ENCODE assay signal across 8 mouse cellular contexts in the genomic region with DNA sequence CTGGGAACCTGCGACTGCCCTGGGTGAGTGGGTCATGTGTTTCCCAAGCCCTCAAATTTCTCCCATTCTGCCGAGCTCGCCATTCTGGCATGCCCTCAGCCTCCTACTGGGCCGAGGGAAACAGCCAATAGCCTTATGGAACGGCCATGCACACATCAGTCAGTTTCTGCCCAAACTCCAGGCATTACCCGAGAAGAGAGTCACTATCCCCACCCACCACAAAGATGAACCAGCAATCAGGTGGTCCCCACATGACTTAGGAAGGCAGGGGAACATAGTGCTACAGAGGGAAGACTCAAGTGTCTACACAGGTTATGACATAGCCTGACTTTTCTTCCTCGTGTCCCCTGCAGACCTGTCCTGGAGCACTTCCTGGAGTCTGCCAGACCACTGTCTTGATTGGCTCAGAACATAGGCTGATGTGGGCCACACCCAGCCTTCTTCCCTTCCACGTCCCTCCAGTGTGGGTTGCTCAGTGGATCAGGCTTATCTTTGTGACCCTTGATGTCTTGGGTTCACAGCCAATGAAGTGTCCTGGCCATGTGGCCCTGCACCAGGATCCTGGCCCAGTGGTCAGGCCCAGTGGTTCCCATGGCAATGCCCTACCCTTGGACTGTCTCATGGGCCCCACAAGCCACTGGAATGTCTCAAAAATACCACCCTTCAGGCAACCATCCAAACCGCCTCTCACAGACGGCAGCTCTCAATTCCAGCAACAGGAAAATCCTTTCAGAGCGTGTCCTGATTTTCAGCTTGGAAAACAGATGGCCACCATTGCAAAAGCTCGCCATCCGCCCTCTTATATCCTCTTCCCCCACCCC. TPM values are rescaled to one million over a fixed set of nuclear protein-coding genes. Genes with fewer than 3 reads are reported as not detected.
DNase-seq lines count a peak whose midpoint lies in the region; ATAC-seq and TF ChIP-seq lines count a peak whose summit lies in the region.

No protein-coding gene starts in this region.

- no peak for ATAC-seq in hindbrain, embryonic 12.5 days (ENCODE audit: low FRiP score)

- peak; percentile 81 for DNase-seq in adrenal gland, adult 2 months
- DNase-seq in adrenal gland, postnatal 4 days (ENCODE audit: low spot score in 2 of 2), result no peak
- DNase-seq in left cerebral cortex, postnatal 4 days, result peak; percentile 61
- DNase-seq in thymus, postnatal 0 days (ENCODE audit: low spot score), result no peak

- H3K36me3 ChIP-seq in C2C12 (ENCODE audit: control insufficient read depth, insufficient read depth), result no peaks in the 10 kb centered on the region
- H3K36me3 ChIP-seq in hindbrain, embryonic 12.5 days, result no peaks in the 10 kb centered on the region

- H3K27me3 ChIP-seq in C2C12 (ENCODE audit: control insufficient read depth, insufficient read depth, insufficient read length), result no peaks in the 10 kb centered on the region
- H3K27me3 ChIP-seq in hindbrain, embryonic 12.5 days, result no peaks in the 10 kb centered on the region

- H3K9me3 ChIP-seq in hindbrain, embryonic 12.5 days (replicated peaks), result no peaks in the 10 kb centered on the region

- TF ChIP-seq POLR2A in embryonic fibroblast, embryonic 13.5 days (IDR thresholded peaks at IDR 0.05; ENCODE audit: low read depth, low read length), result no peak
- no peak for TF ChIP-seq POLR2A in olfactory bulb, adult 2 months (IDR thresholded peaks at IDR 0.05; ENCODE audit: insufficient read depth, low read depth, low read length)

- H3K4me3 ChIP-seq in C2C12 (ENCODE audit: insufficient read depth, poor library complexity, severe bottlenecking), result no peak overlapping the region
- no peak overlapping the region for H3K4me3 ChIP-seq in embryonic fibroblast, embryonic 13.5 days (ENCODE audit: insufficient read depth, low read length)
- H3K4me3 ChIP-seq in hindbrain, embryonic 12.5 days, result no peak overlapping the region
- no peak overlapping the region for H3K4me3 ChIP-seq in olfactory bulb, adult 2 months (ENCODE audit: insufficient read depth, low read depth, low read length)

- H3K27ac ChIP-seq in embryonic fibroblast, embryonic 13.5 days (ENCODE audit: insufficient read depth, low read length), result peak overlapping the region; percentile 98
- 0 out of 2 replicates have a peak overlapping the region, but pooled peaks have one; percentile 12 for H3K27ac ChIP-seq in hindbrain, embryonic 12.5 days
- H3K27ac ChIP-seq in olfactory bulb, adult 2 months (ENCODE audit: insufficient read depth, low read depth, low read length), result peak overlapping the region; percentile 2; the same call in 1 of the 2 replicates

- no peak overlapping the region for H3K9ac ChIP-seq in hindbrain, embryonic 12.5 days

- H3ac ChIP-seq in C2C12 (ENCODE audit: control insufficient read depth, insufficient read length, low read depth), result peak overlapping the region; percentile 25

- peaks cover 6% of the 10 kb centered on the region for H3K79me2 ChIP-seq in C2C12 (ENCODE audit: control insufficient read depth, insufficient read depth)

- H3K79me3 ChIP-seq in C2C12 (ENCODE audit: low read depth), result no peaks in the 10 kb centered on the region

- no peak overlapping the region for H3K4me2 ChIP-seq in hindbrain, embryonic 12.5 days (replicated peaks)

- TF ChIP-seq CTCF in C2C12 (IDR thresholded peaks at IDR 0.05; ENCODE audit: control insufficient read depth, insufficient read depth, insufficient read length), result no peak
- TF ChIP-seq CTCF in embryonic fibroblast, embryonic 13.5 days (IDR thresholded peaks at IDR 0.05; ENCODE audit: borderline replicate concordance, insufficient read depth, low read length), result no peak
- TF ChIP-seq CTCF in olfactory bulb, adult 2 months (IDR thresholded peaks at IDR 0.05; ENCODE audit: insufficient read depth, low read depth, low read length), result no peak

- peaks cover 10% of the 10 kb centered on the region; the same call in 1 of the 2 replicates for H3K4me1 ChIP-seq in embryonic fibroblast, embryonic 13.5 days (ENCODE audit: control insufficient read depth, insufficient read depth, low read length)
- H3K4me1 ChIP-seq in hindbrain, embryonic 12.5 days, result peaks cover 59% of the 10 kb centered on the region
- H3K4me1 ChIP-seq in olfactory bulb, adult 2 months (ENCODE audit: control insufficient read depth, insufficient read depth, low read length), result peaks cover 47% of the 10 kb centered on the region

- intact Hi-C loops in left cerebral cortex, postnatal 4 days (cut with DNase I), result no loop called here

- 55% methylated on average over 13 of the region's 13 CpGs for WGBS in hindbrain, embryonic 12.5 days
- 57% methylated on average over 13 of the region's 13 CpGs for WGBS in olfactory bulb, adult 2 months

TF ChIP-seq in C2C12, 6 proteins besides CTCF, POLR2A, EP300 and RAD21:
- TF ChIP-seq CEBPB (IDR thresholded peaks at IDR 0.05; ENCODE audit: low read depth) (peak; percentile 53), MAX (IDR thresholded peaks at IDR 0.05) (peak; percentile 70), FOSL1 (IDR thresholded peaks at IDR 0.05; ENCODE audit: insufficient read depth, low read length, poor library complexity, severe bottlenecking) (no peak), MYOD1 (IDR thresholded peaks at IDR 0.05; ENCODE audit: control insufficient read depth, insufficient read length, low read depth) (peak; percentile 23), USF1 (IDR thresholded peaks at IDR 0.05; ENCODE audit: low read depth) (peak; percentile 47), MYOG (IDR thresholded peaks at IDR 0.05; ENCODE audit: control insufficient read depth, extremely low read depth, insufficient read length) (no peak)

RNA-seq across cellular contexts. Expression of a gene that starts 58.0 kb away (rescaled TPM):
- total RNA-seq in adrenal gland, adult 2 months (2021), result 10 to 100 TPM; 51.1 to 79.5 TPM
- polyA plus RNA-seq in adrenal gland, adult 2 months (2012; rRNA removed), result 121 and 122 TPM in 2 replicates
- total RNA-seq in adrenal gland, postnatal 4 days (2021), result 10 to 100 TPM; 78.0 to 81.7 TPM
- polyA plus RNA-seq in C2C12 (2012; fragmentation: generic; extraction: Trizol), result 49.7 TPM
- 36.4 and 39.1 TPM in 2 replicates for polyA plus RNA-seq in embryonic fibroblast, embryonic 13.5 days (2011; ENCODE audit: insufficient read length, low read depth, missing spikeins)
- 75.9 and 86.3 TPM in 2 replicates for polyA plus RNA-seq in hindbrain, embryonic 12.5 days (2016; fragmentation: Nextera tagmentation; extraction: Ambion mirVana)
- 100 to 1,000 TPM; 124 to 127 TPM for total RNA-seq in left cerebral cortex, postnatal 4 days (2021)
- polyA plus RNA-seq in olfactory bulb, adult 2 months (2012; ENCODE audit: insufficient read depth, insufficient read length, low replicate concordance, missing spikeins), result not detected in 2 replicates
- polyA plus RNA-seq in thymus, postnatal 0 days (2015; fragmentation: Nextera tagmentation; extraction: Ambion mirVana), result 13.1 and 15.5 TPM in 2 replicates

Comparison
In these comparisons a context has a peak if more than half of its experiments do, and no peak if none do; other contexts are left out.
1. DNase-seq: peak in adrenal gland, adult 2 months (single experiment) and left cerebral cortex, postnatal 4 days (single experiment); none in adrenal gland, postnatal 4 days (0 of 2) and thymus, postnatal 0 days (single experiment).
2. H3K27ac ChIP-seq: peak in every context shown above with its lines; median percentile 98 in embryonic fibroblast, embryonic 13.5 days; 12 in hindbrain, embryonic 12.5 days; 2 in olfactory bulb, adult 2 months.
3. RNA of a gene that starts 58.0 kb away (polyA plus RNA-seq): 121 to 122 TPM in adrenal gland, adult 2 months, 75.9 to 86.3 TPM in hindbrain, embryonic 12.5 days, 49.7 TPM in C2C12 (single experiment), 36.4 to 39.1 TPM in embryonic fibroblast, embryonic 13.5 days and 13.1 to 15.5 TPM in thymus, postnatal 0 days; not detected in olfactory bulb, adult 2 months; every median in the first group is over 10 times any median in the second.